ENCODE assay signal across 12 mouse cellular contexts in genomic region chr11:96343206-96343745, GRCm38 (mm10). TPM values are rescaled to one million over a fixed set of nuclear protein-coding genes. Genes with fewer than 3 reads are reported as not detected.
DNase-seq lines count a peak whose midpoint lies in the region; ATAC-seq and TF ChIP-seq lines count a peak whose summit lies in the region.
"Had no signal": no experiment of that assay in that cellular context is flagged by ENCODE, and none has a peak within 500 bp of the region (broad histone marks: within the 10 kb centered on the region; RNA-seq: fewer than 3 reads in every experiment).

No protein-coding gene starts in this region.

- H3K9ac ChIP-seq in liver, embryonic 11.5 days (ENCODE audit: low read depth, low read length), result 0 out of 2 replicates have a peak overlapping the region, but pooled peaks have one; percentile 30
- no peak overlapping the region for H3K9ac ChIP-seq in liver, postnatal 0 days (replicated peaks)
- peak overlapping the region; percentile 93 for H3K9ac ChIP-seq in hindbrain, embryonic 11.5 days (ENCODE audit: low read depth, low read length)
- peak overlapping the region; percentile 66 for H3K9ac ChIP-seq in neural tube, embryonic 15.5 days (replicated peaks)
- H3K9ac ChIP-seq: forebrain, embryonic 15.5 days; liver, embryonic 14.5 days had no signal

- H3K36me3 ChIP-seq in liver, embryonic 11.5 days (ENCODE audit: control insufficient read depth, insufficient read depth, low read length), result no peaks in the 10 kb centered on the region
- H3K36me3 ChIP-seq in liver, postnatal 0 days (replicated peaks; ENCODE audit: insufficient read depth, low read length), result no peaks in the 10 kb centered on the region
- H3K36me3 ChIP-seq in hindbrain, embryonic 11.5 days (ENCODE audit: control insufficient read depth, insufficient read depth, low read length), result no peaks in the 10 kb centered on the region
- H3K36me3 ChIP-seq in neural tube, embryonic 15.5 days, result no peaks in the 10 kb centered on the region
- H3K36me3 ChIP-seq: forebrain, embryonic 15.5 days had no signal

- H3K4me2 ChIP-seq in liver, embryonic 11.5 days, result no peak overlapping the region; the same call in 1 of the 2 replicates
- no peak overlapping the region for H3K4me2 ChIP-seq in liver, postnatal 0 days (ENCODE audit: low read depth, low read length)
- H3K4me2 ChIP-seq in hindbrain, embryonic 11.5 days (replicated peaks; ENCODE audit: low read depth, low read length), result peak overlapping the region; percentile 79
- peak overlapping the region; percentile 87 for H3K4me2 ChIP-seq in neural tube, embryonic 15.5 days
- H3K4me2 ChIP-seq: forebrain, embryonic 15.5 days had no signal

- no peak for ATAC-seq in liver, embryonic 11.5 days (replicated peaks; ENCODE audit: low FRiP score)
- no peak for ATAC-seq in liver, postnatal 0 days
- ATAC-seq in hindbrain, embryonic 11.5 days (ENCODE audit: low FRiP score), result no peak
- ATAC-seq in neural tube, embryonic 15.5 days (ENCODE audit: low FRiP score), result no peak
- ATAC-seq: forebrain, embryonic 15.5 days; inflammation-experienced regulatory T-cells, adult 6 months had no signal

- no peak for TF ChIP-seq CTCF in liver, postnatal 0 days (IDR thresholded peaks at IDR 0.05; ENCODE audit: low read depth)

- TF ChIP-seq EP300 in liver, postnatal 0 days (IDR thresholded peaks at IDR 0.05; ENCODE audit: low read depth), result no peak

- H3K4me3 ChIP-seq in liver, embryonic 11.5 days (ENCODE audit: low read depth, low read length), result no peak overlapping the region
- no peak overlapping the region for H3K4me3 ChIP-seq in liver, postnatal 0 days (ENCODE audit: low read depth, low read length)
- H3K4me3 ChIP-seq in hindbrain, embryonic 11.5 days (ENCODE audit: low read depth, low read length), result peak overlapping the region; percentile 56
- H3K4me3 ChIP-seq in neural tube, embryonic 15.5 days (replicated peaks), result peak overlapping the region; percentile 44
- H3K4me3 ChIP-seq: forebrain, embryonic 15.5 days had no signal

- H3K4me1 ChIP-seq in liver, embryonic 11.5 days (replicated peaks; ENCODE audit: control insufficient read depth, insufficient read depth, low read length), result peaks cover 19% of the 10 kb centered on the region
- H3K4me1 ChIP-seq in liver, postnatal 0 days (ENCODE audit: insufficient read depth), result no peaks in the 10 kb centered on the region; the same call in 1 of the 2 replicates
- peaks cover 5% of the 10 kb centered on the region; the same call in 1 of the 2 replicates for H3K4me1 ChIP-seq in hindbrain, embryonic 11.5 days (replicated peaks; ENCODE audit: control insufficient read depth, insufficient read depth, low read length)
- peaks cover 92% of the 10 kb centered on the region for H3K4me1 ChIP-seq in neural tube, embryonic 15.5 days

- 26% methylated on average over 2 of the region's 2 CpGs for WGBS in liver, embryonic 11.5 days
- 38% methylated on average over 2 of the region's 2 CpGs for WGBS in liver, postnatal 0 days (ENCODE audit: insufficient replicate concordance)
- 5% methylated on average over 2 of the region's 2 CpGs for WGBS in hindbrain, embryonic 11.5 days
- WGBS in neural tube, embryonic 15.5 days, result 10% methylated on average over 2 of the region's 2 CpGs

- no peak for DNase-seq in liver, embryonic 11.5 days (ENCODE audit: low spot score)
- DNase-seq in liver, postnatal 0 days, result no peak
- no peak for DNase-seq in hindbrain, embryonic 11.5 days (ENCODE audit: low spot score)
- DNase-seq in kidney, adult 9 months, result peak; percentile 34
- DNase-seq in thymus, postnatal 25 days, result no peak
- no peak for DNase-seq in c-Kit-positive CD71-positive TER-119-positive erythroid progenitor cells, embryonic 14.5 days (ENCODE audit: low spot score)
- DNase-seq in heart, adult 9 months (ENCODE audit: low spot score in 2 of 2), result no peak
- DNase-seq: midbrain, embryonic 14.5 days had no signal

- H3K9me3 ChIP-seq in liver, embryonic 11.5 days (ENCODE audit: control insufficient read depth, low read length), result no peaks in the 10 kb centered on the region
- H3K9me3 ChIP-seq in liver, postnatal 0 days (ENCODE audit: low read length), result no peaks in the 10 kb centered on the region
- no peaks in the 10 kb centered on the region for H3K9me3 ChIP-seq in hindbrain, embryonic 11.5 days (ENCODE audit: control insufficient read depth, low read length)
- H3K9me3 ChIP-seq in neural tube, embryonic 15.5 days (replicated peaks), result no peaks in the 10 kb centered on the region
- H3K9me3 ChIP-seq: forebrain, embryonic 15.5 days had no signal

- H3K27ac ChIP-seq in liver, embryonic 11.5 days (ENCODE audit: low read depth, low read length), result no peak overlapping the region; the same call in 1 of the 2 replicates
- no peak overlapping the region for H3K27ac ChIP-seq in liver, postnatal 0 days (ENCODE audit: low read depth)
- peak overlapping the region; percentile 98 for H3K27ac ChIP-seq in hindbrain, embryonic 11.5 days (ENCODE audit: low read depth, low read length)
- H3K27ac ChIP-seq in neural tube, embryonic 15.5 days (replicated peaks), result peak overlapping the region; percentile 99
- H3K27ac ChIP-seq: forebrain, embryonic 15.5 days; liver, embryonic 14.5 days had no signal

- peaks cover 96% of the 10 kb centered on the region for H3K27me3 ChIP-seq in liver, embryonic 11.5 days (replicated peaks; ENCODE audit: control insufficient read depth, insufficient read depth, low read length)
- H3K27me3 ChIP-seq in liver, postnatal 0 days (ENCODE audit: insufficient read depth, low read length), result peaks cover 87% of the 10 kb centered on the region
- peaks cover 71% of the 10 kb centered on the region for H3K27me3 ChIP-seq in hindbrain, embryonic 11.5 days (ENCODE audit: control insufficient read depth, insufficient read depth, low read length)
- H3K27me3 ChIP-seq in neural tube, embryonic 15.5 days (replicated peaks), result no peaks in the 10 kb centered on the region

RNA-seq across cellular contexts. Expression of gene Hoxb2, which starts 7.0 kb away (rescaled TPM):
- 11.2 and 11.3 TPM in 2 replicates for polyA plus RNA-seq in liver, embryonic 11.5 days (2014; fragmentation: Nextera tagmentation; extraction: Ambion mirVana)
- 0.67 and 1.1 TPM in 2 replicates for polyA plus RNA-seq in liver, postnatal 0 days (2015; fragmentation: Nextera tagmentation; extraction: Ambion mirVana)
- 64.9 and 67.5 TPM in 2 replicates for polyA plus RNA-seq in hindbrain, embryonic 11.5 days (2014; fragmentation: Nextera tagmentation; extraction: Ambion mirVana)
- polyA plus RNA-seq in neural tube, embryonic 15.5 days (2015; fragmentation: Nextera tagmentation; extraction: Ambion mirVana), result 33.7 and 42.3 TPM in 2 replicates
- polyA plus RNA-seq: forebrain, embryonic 15.5 days; inflammation-experienced regulatory T-cells, adult 6 months had no signal

RNA-seq across cellular contexts. Expression of gene Hoxb3, which starts 20.1 kb away (rescaled TPM):
- 0.97 and 1.3 TPM in 2 replicates for polyA plus RNA-seq in liver, embryonic 11.5 days (2014; fragmentation: Nextera tagmentation; extraction: Ambion mirVana)
- 0.19 and 0.26 TPM in 2 replicates for polyA plus RNA-seq in liver, postnatal 0 days (2015; fragmentation: Nextera tagmentation; extraction: Ambion mirVana)
- polyA plus RNA-seq in hindbrain, embryonic 11.5 days (2014; fragmentation: Nextera tagmentation; extraction: Ambion mirVana), result 10.5 and 13.1 TPM in 2 replicates
- 8.0 and 12.6 TPM in 2 replicates for polyA plus RNA-seq in neural tube, embryonic 15.5 days (2015; fragmentation: Nextera tagmentation; extraction: Ambion mirVana)
- polyA plus RNA-seq: forebrain, embryonic 15.5 days; midbrain, embryonic 14.5 days had no signal

RNA-seq across cellular contexts. Expression of gene Hoxb1, which starts 22.3 kb away (rescaled TPM):
- 0.73 and 0.85 TPM in 2 replicates for polyA plus RNA-seq in liver, embryonic 11.5 days (2014; fragmentation: Nextera tagmentation; extraction: Ambion mirVana)
- polyA plus RNA-seq in liver, postnatal 0 days (2015; fragmentation: Nextera tagmentation; extraction: Ambion mirVana), result not detected in 2 replicates
- polyA plus RNA-seq in hindbrain, embryonic 11.5 days (2014; fragmentation: Nextera tagmentation; extraction: Ambion mirVana), result 7.3 and 8.2 TPM in 2 replicates
- polyA plus RNA-seq in neural tube, embryonic 15.5 days (2015; fragmentation: Nextera tagmentation; extraction: Ambion mirVana), result 0.38 and 0.65 TPM in 2 replicates
- polyA plus RNA-seq: forebrain, embryonic 15.5 days; inflammation-experienced regulatory T-cells, adult 6 months; midbrain, embryonic 14.5 days had no signal

RNA-seq across cellular contexts. Expression of gene Hoxb4, which starts 25.2 kb away (rescaled TPM):
- polyA plus RNA-seq in liver, embryonic 11.5 days (2014; fragmentation: Nextera tagmentation; extraction: Ambion mirVana), result 0.71 and 1.1 TPM in 2 replicates
- 0.22 and 0.27 TPM in 2 replicates for polyA plus RNA-seq in liver, postnatal 0 days (2015; fragmentation: Nextera tagmentation; extraction: Ambion mirVana)
- 3.5 and 5.1 TPM in 2 replicates for polyA plus RNA-seq in hindbrain, embryonic 11.5 days (2014; fragmentation: Nextera tagmentation; extraction: Ambion mirVana)
- 3.7 and 5.0 TPM in 2 replicates for polyA plus RNA-seq in neural tube, embryonic 15.5 days (2015; fragmentation: Nextera tagmentation; extraction: Ambion mirVana)
- polyA plus RNA-seq: forebrain, embryonic 15.5 days; midbrain, embryonic 14.5 days had no signal

RNA-seq across cellular contexts. Expression of gene Hoxb5, which starts 40.1 kb away (rescaled TPM):
- polyA plus RNA-seq in liver, embryonic 11.5 days (2014; fragmentation: Nextera tagmentation; extraction: Ambion mirVana), result 3.7 and 4.5 TPM in 2 replicates
- 0.75 and 0.91 TPM in 2 replicates for polyA plus RNA-seq in liver, postnatal 0 days (2015; fragmentation: Nextera tagmentation; extraction: Ambion mirVana)
- 33.1 and 42.5 TPM in 2 replicates for polyA plus RNA-seq in hindbrain, embryonic 11.5 days (2014; fragmentation: Nextera tagmentation; extraction: Ambion mirVana)
- 39.5 and 106 TPM in 2 replicates for polyA plus RNA-seq in neural tube, embryonic 15.5 days (2015; fragmentation: Nextera tagmentation; extraction: Ambion mirVana)
- polyA plus RNA-seq: forebrain, embryonic 15.5 days; inflammation-experienced regulatory T-cells, adult 6 months; midbrain, embryonic 14.5 days had no signal

Comparison
In these comparisons a context has a peak if more than half of its experiments do, and no peak if none do; other contexts are left out.
1. H3K27ac ChIP-seq: peak in hindbrain, embryonic 11.5 days (single experiment) and neural tube, embryonic 15.5 days (single experiment); none in liver, embryonic 11.5 days (single experiment) and liver, postnatal 0 days (single experiment).
2. H3K4me2 ChIP-seq: peak in hindbrain, embryonic 11.5 days (single experiment) and neural tube, embryonic 15.5 days (single experiment); none in liver, embryonic 11.5 days (single experiment) and liver, postnatal 0 days (single experiment).
3. H3K4me3 ChIP-seq: peak in hindbrain, embryonic 11.5 days (single experiment) and neural tube, embryonic 15.5 days (single experiment); none in liver, embryonic 11.5 days (single experiment) and liver, postnatal 0 days (single experiment).